Mouse (Mus musculus) granulocyte monocyte progenitor cell, adult 5-6 weeks (primary cell): ENCODE data around the gene Smcp. TPM values are rescaled to one million over a fixed set of nuclear protein-coding genes. Genes with fewer than 3 reads are reported as not detected.

ENCODE experiments used
- total RNA-seq, 2 experiments: library from RNA; stranded (forward) in 1 of 2; stranded (reverse) in 1 of 2; fragments of 200-712, 200-1000 nt in 1 of 2; fragments of >200 nt in 1 of 2; fragmentation: Nextera tagmentation in 1 of 2; gene quantifications; 2 replicates each; pipeline ENCODE4 v1.2.3; 2014 to 2017

The Smcp gene
- total RNA-seq, 2 experiments from 2014 or later = not detected

Other genes starting within 250 kb of the Smcp start
- not detected in 2 replicates for gene Sprr2d, start 249.9 kb downstream of the Smcp start, total RNA-seq (2014; fragmentation: Nextera tagmentation)
- gene Sprr2d, start 249.9 kb downstream of the Smcp start, total RNA-seq (2017) = not detected in 2 replicates
- gene Sprr2e, start 236.9 kb downstream of the Smcp start, total RNA-seq (2014; fragmentation: Nextera tagmentation) = not detected in 2 replicates
- not detected in 2 replicates for gene Sprr2e, start 236.9 kb downstream of the Smcp start, total RNA-seq (2017)
- not detected in 2 replicates for gene Sprr2f, start 223.8 kb downstream of the Smcp start, total RNA-seq (2014; fragmentation: Nextera tagmentation)
- gene Sprr2f, start 223.8 kb downstream of the Smcp start, total RNA-seq (2017) = not detected in 2 replicates
- gene Sprr2h, start 203.3 kb downstream of the Smcp start, total RNA-seq (2014; fragmentation: Nextera tagmentation) = not detected in 2 replicates
- not detected in 2 replicates for gene Sprr2h, start 203.3 kb downstream of the Smcp start, total RNA-seq (2017)
- gene Sprr2i, start 181.0 kb downstream of the Smcp start, total RNA-seq (2014; fragmentation: Nextera tagmentation) = not detected in 2 replicates
- gene Sprr2i, start 181.0 kb downstream of the Smcp start, total RNA-seq (2017) = not detected in 2 replicates
- not detected in 2 replicates for gene Sprr2j-ps, start 170.9 kb downstream of the Smcp start, total RNA-seq (2014; fragmentation: Nextera tagmentation)
- gene Sprr2j-ps, start 170.9 kb downstream of the Smcp start, total RNA-seq (2017) = not detected in 2 replicates
- gene Gm9774, start 159.6 kb downstream of the Smcp start, total RNA-seq (2014; fragmentation: Nextera tagmentation) = 5.2 and 10.9 TPM in 2 replicates
- gene Gm9774, start 159.6 kb downstream of the Smcp start, total RNA-seq (2017) = 1.2 TPM in 2 replicates
- not detected in 2 replicates for gene Sprr2k, start 156.4 kb downstream of the Smcp start, total RNA-seq (2014; fragmentation: Nextera tagmentation)
- not detected in 2 replicates for gene Sprr2k, start 156.4 kb downstream of the Smcp start, total RNA-seq (2017)
- not detected in 2 replicates for gene Sprr1b, start 150.2 kb downstream of the Smcp start, total RNA-seq (2014; fragmentation: Nextera tagmentation)
- not detected in 2 replicates for gene Sprr1b, start 150.2 kb downstream of the Smcp start, total RNA-seq (2017)
- gene Sprr3, start 130.3 kb downstream of the Smcp start, total RNA-seq (2014; fragmentation: Nextera tagmentation) = not detected in 2 replicates
- not detected in 2 replicates for gene Sprr3, start 130.3 kb downstream of the Smcp start, total RNA-seq (2017)
- not detected in 2 replicates for gene Sprr1a, start 103.1 kb downstream of the Smcp start, total RNA-seq (2014; fragmentation: Nextera tagmentation)
- gene Sprr1a, start 103.1 kb downstream of the Smcp start, total RNA-seq (2017) = not detected in 2 replicates
- gene Sprr4, start 88.5 kb downstream of the Smcp start, total RNA-seq (2014; fragmentation: Nextera tagmentation) = not detected in 2 replicates
- not detected in 2 replicates for gene Sprr4, start 88.5 kb downstream of the Smcp start, total RNA-seq (2017)
- not detected in 2 replicates for gene 2310046K23Rik, start 54.5 kb downstream of the Smcp start, total RNA-seq (2014; fragmentation: Nextera tagmentation)
- gene 2310046K23Rik, start 54.5 kb downstream of the Smcp start, total RNA-seq (2017) = not detected in 2 replicates
- gene Ivl, start 15.3 kb downstream of the Smcp start, total RNA-seq (2014; fragmentation: Nextera tagmentation) = not detected in 2 replicates
- not detected in 2 replicates for gene Ivl, start 15.3 kb downstream of the Smcp start, total RNA-seq (2017)
- not detected in 2 replicates for gene 2210017I01Rik, start 18.5 kb upstream of the Smcp start, total RNA-seq (2014; fragmentation: Nextera tagmentation)
- not detected in 2 replicates for gene 2210017I01Rik, start 18.5 kb upstream of the Smcp start, total RNA-seq (2017)
- gene Lce6a, start 32.7 kb upstream of the Smcp start, total RNA-seq (2014; fragmentation: Nextera tagmentation) = not detected in 2 replicates
- not detected in 2 replicates for gene Lce6a, start 32.7 kb upstream of the Smcp start, total RNA-seq (2017)
- not detected in 2 replicates for gene Lce1a1, start 59.3 kb upstream of the Smcp start, total RNA-seq (2014; fragmentation: Nextera tagmentation)
- gene Lce1a1, start 59.3 kb upstream of the Smcp start, total RNA-seq (2017) = not detected in 2 replicates
- gene Lce1b, start 67.9 kb upstream of the Smcp start, total RNA-seq (2014; fragmentation: Nextera tagmentation) = not detected in 2 replicates
- gene Lce1b, start 67.9 kb upstream of the Smcp start, total RNA-seq (2017) = not detected in 2 replicates
- gene Lce1a2, start 81.3 kb upstream of the Smcp start, total RNA-seq (2014; fragmentation: Nextera tagmentation) = not detected in 2 replicates
- not detected in 2 replicates for gene Lce1a2, start 81.3 kb upstream of the Smcp start, total RNA-seq (2017)
- gene Lce1c, start 90.2 kb upstream of the Smcp start, total RNA-seq (2014; fragmentation: Nextera tagmentation) = not detected in 2 replicates
- gene Lce1c, start 90.2 kb upstream of the Smcp start, total RNA-seq (2017) = not detected in 2 replicates
- not detected in 2 replicates for gene Lce1d, start 98.2 kb upstream of the Smcp start, total RNA-seq (2014; fragmentation: Nextera tagmentation)
- gene Lce1d, start 98.2 kb upstream of the Smcp start, total RNA-seq (2017) = not detected in 2 replicates
- not detected in 2 replicates for gene Lce1e, start 120.1 kb upstream of the Smcp start, total RNA-seq (2014; fragmentation: Nextera tagmentation)
- not detected in 2 replicates for gene Lce1e, start 120.1 kb upstream of the Smcp start, total RNA-seq (2017)
- gene Lce1f, start 131.4 kb upstream of the Smcp start, total RNA-seq (2014; fragmentation: Nextera tagmentation) = not detected in 2 replicates
- not detected in 2 replicates for gene Lce1f, start 131.4 kb upstream of the Smcp start, total RNA-seq (2017)
- not detected in 2 replicates for gene Gm38119, start 150.1 kb upstream of the Smcp start, total RNA-seq (2014; fragmentation: Nextera tagmentation)
- gene Gm38119, start 150.1 kb upstream of the Smcp start, total RNA-seq (2017) = not detected in 2 replicates
- not detected in 2 replicates for gene Lce1g, start 163.3 kb upstream of the Smcp start, total RNA-seq (2014; fragmentation: Nextera tagmentation)
- not detected in 2 replicates for gene Lce1g, start 163.3 kb upstream of the Smcp start, total RNA-seq (2017)
- not detected in 2 replicates for gene Lce1h, start 176.1 kb upstream of the Smcp start, total RNA-seq (2014; fragmentation: Nextera tagmentation)
- gene Lce1h, start 176.1 kb upstream of the Smcp start, total RNA-seq (2017) = not detected in 2 replicates
- gene Lce1i, start 189.9 kb upstream of the Smcp start, total RNA-seq (2014; fragmentation: Nextera tagmentation) = not detected in 2 replicates
- gene Lce1i, start 189.9 kb upstream of the Smcp start, total RNA-seq (2017) = not detected in 2 replicates
- gene Lce1j, start 201.5 kb upstream of the Smcp start, total RNA-seq (2014; fragmentation: Nextera tagmentation) = not detected in 2 replicates
- not detected in 2 replicates for gene Lce1j, start 201.5 kb upstream of the Smcp start, total RNA-seq (2017)
- gene Lce1k, start 218.9 kb upstream of the Smcp start, total RNA-seq (2014; fragmentation: Nextera tagmentation) = not detected in 2 replicates
- gene Lce1k, start 218.9 kb upstream of the Smcp start, total RNA-seq (2017) = not detected in 2 replicates
- not detected in 2 replicates for gene Kprp, start 238.2 kb upstream of the Smcp start, total RNA-seq (2014; fragmentation: Nextera tagmentation)
- not detected in 2 replicates for gene Kprp, start 238.2 kb upstream of the Smcp start, total RNA-seq (2017)